Mouse (Mus musculus) layer of hippocampus, postnatal 25 days (tissue): ENCODE measurements around the gene Sirpa. TPM values are rescaled to one million over a fixed set of nuclear protein-coding genes. Genes with fewer than 3 reads are reported as not detected.

Source experiments
- DNase-seq, 2 experiments: peaks; one replicate each; pipeline ENCODE4 v3.0.0; 2022; ENCODE audit warnings: mixed read lengths in 2 of 2, low spot score in 1 of 2; ENCODE audit errors: extremely low spot score in 1 of 2
- total RNA-seq, 2 experiments: library from RNA; stranded (reverse); gene quantifications; 2 replicates each; pipeline ENCODE4 v1.2.3; 2021

Sirpa gene
- total RNA-seq, 2 experiments from 2014 or later = 284 to 286 TPM

- no peak for DNase-seq
Measured at GRCm38 (mm10) chr2:129630532-129630886, 37.9 kb downstream of the Sirpa start.

DNA sequence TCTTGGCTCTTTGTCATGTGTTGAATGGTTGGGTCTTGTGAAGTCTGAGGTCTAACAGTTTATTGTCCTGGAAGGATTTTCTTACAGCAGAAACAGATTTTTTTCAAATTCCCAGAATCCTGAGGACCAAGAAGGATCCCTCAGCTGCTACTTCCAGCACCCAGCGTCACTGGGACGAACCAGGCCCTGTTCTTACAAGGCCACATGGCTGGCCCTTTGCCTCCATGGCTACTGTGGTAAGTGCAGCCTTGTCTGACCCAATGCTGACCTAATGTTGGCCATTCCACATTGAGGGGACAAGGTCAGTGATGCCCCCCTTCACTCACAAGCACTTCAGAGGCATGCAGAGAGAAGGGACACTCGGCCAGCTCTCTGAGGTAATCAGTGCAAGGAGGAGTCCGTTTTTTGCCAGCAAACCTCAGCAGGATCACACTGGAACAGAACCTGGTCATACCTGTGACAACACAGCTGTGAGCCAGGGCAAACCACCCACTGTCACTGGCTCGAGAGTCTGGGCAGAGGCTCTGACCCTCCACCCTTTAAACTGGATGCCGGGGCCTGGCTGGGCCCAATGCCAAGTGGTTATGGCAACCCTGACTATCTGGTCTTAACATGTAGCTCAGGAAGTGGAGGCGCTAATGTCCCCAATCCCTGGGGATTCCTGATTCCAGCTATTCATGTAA, 38.5 kb downstream of the Sirpa start:
- DNase-seq = no peak

GRCm38 (mm10) chr2:129632324-129632723, 39.7 kb downstream of the Sirpa start:
- DNase-seq = no peak

DNA sequence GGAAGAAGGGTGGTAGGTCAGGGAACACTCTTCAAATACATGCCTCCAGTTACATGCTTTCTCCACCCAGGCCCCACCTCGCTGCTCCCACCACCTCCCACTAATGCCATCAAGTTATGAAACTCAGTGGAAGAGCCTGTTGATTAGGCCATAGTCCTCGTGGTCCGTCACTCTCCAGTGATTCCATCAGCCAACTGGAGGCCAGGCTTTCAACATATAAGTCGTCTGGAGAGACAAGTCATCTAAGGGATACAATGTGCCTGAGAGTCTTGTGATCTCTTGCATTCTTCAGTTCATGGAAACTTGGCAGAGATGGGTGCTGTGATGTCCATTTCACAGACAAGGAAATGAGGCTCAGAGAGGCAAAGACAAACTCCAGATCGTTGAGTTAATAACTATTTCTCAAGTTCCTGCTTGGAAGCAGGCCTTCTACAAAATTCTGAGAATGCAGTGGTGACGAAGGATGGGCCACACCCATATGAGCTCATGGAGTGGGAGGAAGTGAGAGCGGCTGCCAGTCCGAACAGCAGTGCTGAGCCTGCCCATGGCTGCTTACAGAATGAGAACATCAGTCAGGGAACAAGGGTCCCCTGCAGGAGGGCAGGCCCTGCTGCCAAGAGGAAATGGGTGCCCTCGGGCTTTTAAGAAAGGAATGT, 40.6 kb downstream of the Sirpa start:
- no peak for DNase-seq

DNA sequence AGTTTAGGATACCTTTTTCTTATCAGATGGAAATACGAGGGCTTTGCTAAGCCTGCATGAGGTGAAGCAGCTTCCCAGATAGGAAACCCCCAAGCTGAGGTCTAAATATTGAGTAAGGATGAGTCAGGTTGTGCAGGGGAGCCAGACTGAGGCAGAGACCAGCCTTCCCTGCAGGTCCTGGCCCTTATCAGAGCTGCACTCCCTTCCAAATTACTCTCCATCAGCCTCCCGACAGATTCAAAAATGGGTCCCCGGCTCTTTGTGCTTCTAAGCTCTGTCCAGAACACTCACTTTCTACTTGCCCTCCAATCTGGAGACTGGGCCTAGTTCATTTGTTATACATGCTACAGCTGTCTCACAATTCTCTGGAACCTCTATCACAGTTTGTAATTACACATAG, 41.3 kb downstream of the Sirpa start:
- DNase-seq = no peak

DNA sequence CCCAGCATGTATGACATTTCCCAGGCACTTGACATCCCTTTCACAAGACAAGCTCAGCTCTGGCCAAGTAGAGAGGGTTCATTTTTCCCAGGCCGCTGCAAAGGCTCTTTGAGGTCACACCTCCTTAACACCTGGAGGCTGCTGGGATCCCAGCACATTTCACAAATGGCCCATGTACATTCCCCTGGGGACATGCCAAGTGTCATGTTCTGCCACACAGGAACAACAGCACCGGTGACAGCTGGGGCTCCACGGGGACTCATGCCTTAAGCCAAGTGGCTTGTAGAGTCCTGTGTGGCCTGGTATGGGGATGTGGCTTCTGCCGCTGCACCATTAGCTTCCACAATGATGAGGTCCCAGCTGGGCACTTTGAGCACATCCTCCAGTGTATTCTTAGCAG, 60.0 kb downstream of the Sirpa start:
- DNase-seq = no peak

- no peak for DNase-seq
Measured at GRCm38 (mm10) chr2:129653632-129654031, 61.0 kb downstream of the Sirpa start.

GRCm38 (mm10) chr2:129654233-129654950, 61.8 kb downstream of the Sirpa start:
- no peak for DNase-seq

DNA sequence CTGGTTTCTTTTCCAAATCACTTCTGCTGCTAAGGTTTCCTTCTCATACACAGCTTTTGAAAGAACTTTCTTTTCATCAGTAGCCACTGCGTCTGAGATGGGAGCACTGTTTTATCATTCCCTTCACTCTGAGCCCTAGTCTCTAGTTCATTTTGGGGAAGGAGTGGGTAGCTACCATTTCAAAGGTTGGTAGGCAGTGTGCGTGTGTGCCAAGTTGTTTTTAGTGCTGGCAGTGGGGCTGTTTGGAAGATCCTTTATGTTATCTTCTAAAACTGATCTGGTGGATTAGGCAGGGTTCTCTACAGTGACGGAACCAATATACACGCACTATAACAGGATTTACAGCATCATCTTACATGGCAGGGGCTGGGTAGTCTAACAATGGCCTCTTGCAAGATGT, 62.4 kb downstream of the Sirpa start:
- no peak for DNase-seq

- DNase-seq = no peak
Measured at GRCm38 (mm10) chr2:129658796-129659195, 66.2 kb downstream of the Sirpa start.

- DNase-seq = no peak
Measured at GRCm38 (mm10) chr2:129660020-129660419, 67.4 kb downstream of the Sirpa start.

GRCm38 (mm10) chr2:129662484-129662883, 69.8 kb downstream of the Sirpa start:
- DNase-seq = no peak

- no peak for DNase-seq
Measured at GRCm38 (mm10) chr2:129671911-129672310, 79.3 kb downstream of the Sirpa start.

GRCm38 (mm10) chr2:129674935-129675634, 82.5 kb downstream of the Sirpa start:
- peak; percentile 80 to 97 for DNase-seq

GRCm38 (mm10) chr2:129677664-129678063, 85.0 kb downstream of the Sirpa start:
- DNase-seq = no peak

DNA sequence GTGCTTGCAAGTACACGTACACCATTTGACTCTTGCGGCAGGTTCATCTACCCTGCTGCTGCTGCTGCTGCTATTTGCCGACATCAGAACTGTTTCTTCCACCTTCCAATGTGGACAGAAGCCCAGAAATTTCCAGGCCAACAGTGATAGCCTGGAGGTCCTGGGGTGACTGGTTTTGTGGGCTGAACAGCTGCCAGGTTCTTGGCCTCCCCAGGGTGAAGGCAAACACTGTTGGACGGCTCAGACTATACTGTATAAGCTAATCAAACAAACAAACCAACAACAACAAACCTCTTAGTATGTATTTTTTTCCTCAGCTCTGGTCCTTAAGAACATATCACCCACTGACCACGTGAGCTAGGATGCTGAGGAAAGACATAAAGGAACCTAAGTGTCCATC, 86.4 kb downstream of the Sirpa start:
- no peak for DNase-seq

GRCm38 (mm10) chr2:129680236-129680635, 87.6 kb downstream of the Sirpa start:
- no peak for DNase-seq
